Mouse (Mus musculus): Measurements from ENCODE around the gene Ctcf. TPM values are rescaled to one million over a fixed set of nuclear protein-coding genes. Genes with fewer than 3 reads are reported as not detected.

Ctcf gene
- polyA plus RNA-seq, 2 experiments: 48.1 to 97.8 TPM

GRCm38 (mm10) chr8:105624831-105625230 is 11.5 kb upstream of the Ctcf start:
- Histone ChIP-seq H3K4me3 (replicated peaks; ENCODE audit: low read length) (no peak overlapping the region), H3K9me3 (ENCODE audit: control insufficient read depth, low read length) (no peaks in the 10 kb centered on the region), H3K27me3 (ENCODE audit: control insufficient read depth, insufficient read depth, low read length) (no peaks in the 10 kb centered on the region), H3K36me3 (ENCODE audit: control insufficient read depth, insufficient read depth, low read length) (peaks cover 29% of the 10 kb centered on the region), H3K27ac (replicated peaks; ENCODE audit: low read depth, low read length) (peak overlapping the region; percentile 71), H3K4me2 (replicated peaks; ENCODE audit: low read depth, low read length, severe bottlenecking) (no peak overlapping the region), H3K4me1 (ENCODE audit: control insufficient read depth, insufficient read depth, low read length) (peaks cover 25% of the 10 kb centered on the region), H3K9ac (ENCODE audit: low read depth, low read length, severe bottlenecking) (no peak overlapping the region)
- ATAC-seq (ENCODE audit: low FRiP score, low read depth) (no peak), DNase-seq (ENCODE audit: low spot score) (no peak)
- TF ChIP-seq POLR2A (IDR thresholded peaks at IDR 0.05; ENCODE audit: borderline replicate concordance, extremely low read depth, insufficient read depth, insufficient read length): no peak
- 4% methylated on average over 1 of the region's 1 CpGs for WGBS

- no peaks in the 10 kb centered on the region for H3K27me3 ChIP-seq (ENCODE audit: control insufficient read depth, insufficient read depth, low read length)
- no peak overlapping the region for H3K9ac ChIP-seq (ENCODE audit: low read depth, low read length, severe bottlenecking)
- 95% methylated on average over 1 of the region's 1 CpGs for WGBS
- H3K27ac ChIP-seq (replicated peaks; ENCODE audit: low read depth, low read length): no peak overlapping the region
- no peak overlapping the region for H3K4me2 ChIP-seq (replicated peaks; ENCODE audit: low read depth, low read length, severe bottlenecking)
- DNase-seq (ENCODE audit: low spot score): no peak
- no peak for ATAC-seq (ENCODE audit: low FRiP score, low read depth)
- TF ChIP-seq POLR2A (IDR thresholded peaks at IDR 0.05; ENCODE audit: borderline replicate concordance, extremely low read depth, insufficient read depth, insufficient read length): no peak
- no peaks in the 10 kb centered on the region for H3K9me3 ChIP-seq (ENCODE audit: control insufficient read depth, low read length)
- no peak overlapping the region for H3K4me3 ChIP-seq (replicated peaks; ENCODE audit: low read length)
- H3K36me3 ChIP-seq (ENCODE audit: control insufficient read depth, insufficient read depth, low read length): peaks cover 17% of the 10 kb centered on the region
- H3K4me1 ChIP-seq (ENCODE audit: control insufficient read depth, insufficient read depth, low read length): peaks cover 25% of the 10 kb centered on the region
These were observed 10.3 kb upstream of the Ctcf start for GRCm38 (mm10) chr8:105626086-105626485.

GRCm38 (mm10) chr8:105629337-105629736 is 7.0 kb upstream of the Ctcf start:
- Histone ChIP-seq H3K36me3 (ENCODE audit: control insufficient read depth, insufficient read depth, low read length) (no peaks in the 10 kb centered on the region), H3K4me2 (replicated peaks; ENCODE audit: low read depth, low read length, severe bottlenecking) (no peak overlapping the region), H3K9ac (ENCODE audit: low read depth, low read length, severe bottlenecking) (no peak overlapping the region), H3K9me3 (ENCODE audit: control insufficient read depth, low read length) (no peaks in the 10 kb centered on the region), H3K4me1 (ENCODE audit: control insufficient read depth, insufficient read depth, low read length) (peaks cover 9% of the 10 kb centered on the region), H3K4me3 (replicated peaks; ENCODE audit: low read length) (no peak overlapping the region), H3K27me3 (ENCODE audit: control insufficient read depth, insufficient read depth, low read length) (no peaks in the 10 kb centered on the region), H3K27ac (replicated peaks; ENCODE audit: low read depth, low read length) (no peak overlapping the region)
- WGBS: 85% methylated on average over 4 of the region's 4 CpGs
- DNase-seq (ENCODE audit: low spot score) (no peak), ATAC-seq (ENCODE audit: low FRiP score, low read depth) (no peak)
- no peak for TF ChIP-seq POLR2A (IDR thresholded peaks at IDR 0.05; ENCODE audit: borderline replicate concordance, extremely low read depth, insufficient read depth, insufficient read length)

GRCm38 (mm10) chr8:105634771-105635458 is 1.5 kb upstream of the Ctcf start:
- H3K27ac ChIP-seq (replicated peaks; ENCODE audit: low read depth, low read length): no peak overlapping the region
- WGBS: 87% methylated on average over 2 of the region's 2 CpGs
- no peaks in the 10 kb centered on the region for H3K27me3 ChIP-seq (ENCODE audit: control insufficient read depth, insufficient read depth, low read length)
- peak overlapping the region; percentile 82 for H3K4me2 ChIP-seq (replicated peaks; ENCODE audit: low read depth, low read length, severe bottlenecking)
- H3K36me3 ChIP-seq (ENCODE audit: control insufficient read depth, insufficient read depth, low read length): peaks cover 10% of the 10 kb centered on the region; the same call in 1 of the 2 replicates
- TF ChIP-seq POLR2A (IDR thresholded peaks at IDR 0.05; ENCODE audit: borderline replicate concordance, extremely low read depth, insufficient read depth, insufficient read length): no peak
- H3K9ac ChIP-seq (ENCODE audit: low read depth, low read length, severe bottlenecking): no peak overlapping the region
- no peaks in the 10 kb centered on the region for H3K9me3 ChIP-seq (ENCODE audit: control insufficient read depth, low read length)
- peak overlapping the region; percentile 96; the same call in 1 of the 2 replicates for H3K4me3 ChIP-seq (replicated peaks; ENCODE audit: low read length)
- DNase-seq (ENCODE audit: low spot score) (no peak), ATAC-seq (ENCODE audit: low FRiP score, low read depth) (no peak)
- H3K4me1 ChIP-seq (ENCODE audit: control insufficient read depth, insufficient read depth, low read length): peaks cover 13% of the 10 kb centered on the region

- H3K4me2 ChIP-seq (replicated peaks; ENCODE audit: low read depth, low read length, severe bottlenecking): peak overlapping the region; percentile 82
- peak overlapping the region; percentile 96 for H3K4me3 ChIP-seq (replicated peaks; ENCODE audit: low read length)
- H3K9ac ChIP-seq (ENCODE audit: low read depth, low read length, severe bottlenecking): peak overlapping the region; percentile 100
- H3K36me3 ChIP-seq (ENCODE audit: control insufficient read depth, insufficient read depth, low read length): peaks cover 10% of the 10 kb centered on the region; the same call in 1 of the 2 replicates
- WGBS: 5% methylated on average over 11 of the region's 11 CpGs
- DNase-seq (ENCODE audit: low spot score) (no peak), ATAC-seq (ENCODE audit: low FRiP score, low read depth) (no peak)
- H3K27ac ChIP-seq (replicated peaks; ENCODE audit: low read depth, low read length): peak overlapping the region; percentile 100
- H3K27me3 ChIP-seq (ENCODE audit: control insufficient read depth, insufficient read depth, low read length): no peaks in the 10 kb centered on the region
- H3K4me1 ChIP-seq (ENCODE audit: control insufficient read depth, insufficient read depth, low read length): peaks cover 14% of the 10 kb centered on the region
- H3K9me3 ChIP-seq (ENCODE audit: control insufficient read depth, low read length): no peaks in the 10 kb centered on the region
- no peak for TF ChIP-seq POLR2A (IDR thresholded peaks at IDR 0.05; ENCODE audit: borderline replicate concordance, extremely low read depth, insufficient read depth, insufficient read length)
These were observed 887 bp upstream of the Ctcf start for GRCm38 (mm10) chr8:105635481-105635880.
